Mouse (Mus musculus): ENCODE measurements around the gene Ephb2.

GRCm38 (mm10) chr4:136832559-136833232, 3.1 kb downstream of the Ephb2 start:
- TF ChIP-seq GATA1 (IDR thresholded peaks at IDR 0.05; ENCODE audit: low read length) = no peak
- no peak for TF ChIP-seq TAL1 (IDR thresholded peaks at IDR 0.05; ENCODE audit: low read length)
